Mouse (Mus musculus): ENCODE data around the gene Kdelr1. TPM values are rescaled to one million over a fixed set of nuclear protein-coding genes. Genes with fewer than 3 reads are reported as not detected.
"Not testable (repeated sequence)": the region's sequence is repeated elsewhere in the genome, so short reads cannot be mapped to it uniquely, and the experiment has no call there.

Kdelr1 gene
- total and polyA plus RNA-seq, 2 experiments from 2014 or later, result 50.2 to 196 TPM

GRCm38 (mm10) chr7:45869107-45869670 lies 3.4 kb upstream of the Kdelr1 start:
- Histone ChIP-seq H3K4me1 (ENCODE audit: insufficient read depth, low read length) (peaks cover 27% of the 10 kb centered on the region), H3K9me3 (ENCODE audit: low read length) (no peaks in the 10 kb centered on the region), H3K27me3 (ENCODE audit: insufficient read depth, low read length) (no peaks in the 10 kb centered on the region), H3K27ac (peak overlapping the region; percentile 78; the same call in 1 of the 2 replicates), H3K4me3 (ENCODE audit: low read length) (peak overlapping the region; percentile 72), H3K9ac (replicated peaks; ENCODE audit: low read length) (peak overlapping the region; percentile 78), H3K36me3 (ENCODE audit: insufficient read depth, low read length) (no peaks in the 10 kb centered on the region), H3K4me2 (ENCODE audit: low read depth, low read length) (peak overlapping the region; percentile 77)
- no peak for TF ChIP-seq CTCF (IDR thresholded peaks at IDR 0.05; ENCODE audit: low read depth)
- DNase-seq (ENCODE audit: low spot score) (peak; percentile 53), ATAC-seq (no peak)
- WGBS, result 10% methylated on average over 8 of the region's 8 CpGs

- peak overlapping the region; percentile 78 for H3K9ac ChIP-seq (replicated peaks; ENCODE audit: low read length)
- peak overlapping the region; percentile 72 for H3K4me3 ChIP-seq (ENCODE audit: low read length)
- ATAC-seq, result no peak
- H3K9me3 ChIP-seq (ENCODE audit: low read length), result no peaks in the 10 kb centered on the region
- H3K36me3 ChIP-seq (ENCODE audit: insufficient read depth, low read length), result no peaks in the 10 kb centered on the region
- H3K27ac ChIP-seq, result peak overlapping the region; percentile 78; the same call in 1 of the 2 replicates
- H3K4me2 ChIP-seq (ENCODE audit: low read depth, low read length), result peak overlapping the region; percentile 77
- no peaks in the 10 kb centered on the region for H3K27me3 ChIP-seq (ENCODE audit: insufficient read depth, low read length)
- TF ChIP-seq CTCF (IDR thresholded peaks at IDR 0.05; ENCODE audit: low read depth), result no peak
- 5% methylated on average over 14 of the region's 14 CpGs for WGBS
- peak; percentile 16 for DNase-seq (ENCODE audit: low spot score)
- peaks cover 27% of the 10 kb centered on the region for H3K4me1 ChIP-seq (ENCODE audit: insufficient read depth, low read length)
Observed at GRCm38 (mm10) chr7:45869787-45870186, 2.8 kb upstream of the Kdelr1 start.

- peak overlapping the region; percentile 77 for H3K4me2 ChIP-seq (ENCODE audit: low read depth, low read length)
- peak overlapping the region; percentile 78 for H3K9ac ChIP-seq (replicated peaks; ENCODE audit: low read length)
- H3K4me1 ChIP-seq (ENCODE audit: insufficient read depth, low read length), result peaks cover 27% of the 10 kb centered on the region
- H3K9me3 ChIP-seq (ENCODE audit: low read length), result no peaks in the 10 kb centered on the region
- peak overlapping the region; percentile 72 for H3K4me3 ChIP-seq (ENCODE audit: low read length)
- TF ChIP-seq CTCF (IDR thresholded peaks at IDR 0.05; ENCODE audit: low read depth), result no peak
- ATAC-seq (no peak), DNase-seq (ENCODE audit: low spot score) (peak; percentile 52)
- H3K27ac ChIP-seq, result peak overlapping the region; percentile 78
- H3K27me3 ChIP-seq (ENCODE audit: insufficient read depth, low read length), result no peaks in the 10 kb centered on the region
- H3K36me3 ChIP-seq (ENCODE audit: insufficient read depth, low read length), result no peaks in the 10 kb centered on the region; the same call in 1 of the 2 replicates
- under 1% methylated on average over 29 of the region's 30 CpGs for WGBS
Observed at GRCm38 (mm10) chr7:45870282-45871058, 2.1 kb upstream of the Kdelr1 start.

GRCm38 (mm10) chr7:45873061-45873947 lies 732 bp downstream of the Kdelr1 start:
- peak overlapping the region; percentile 82 for H3K4me2 ChIP-seq (ENCODE audit: low read depth, low read length)
- H3K9me3 ChIP-seq (ENCODE audit: low read length), result no peaks in the 10 kb centered on the region
- 2% methylated on average over 28 of the region's 28 CpGs for WGBS
- H3K4me1 ChIP-seq (ENCODE audit: insufficient read depth, low read length), result peaks cover 16% of the 10 kb centered on the region
- H3K9ac ChIP-seq (replicated peaks; ENCODE audit: low read length), result peak overlapping the region; percentile 86
- H3K4me3 ChIP-seq (ENCODE audit: low read length), result peak overlapping the region; percentile 84
- no peaks in the 10 kb centered on the region for H3K27me3 ChIP-seq (ENCODE audit: insufficient read depth, low read length)
- peaks cover 19% of the 10 kb centered on the region for H3K36me3 ChIP-seq (ENCODE audit: insufficient read depth, low read length)
- peak overlapping the region; percentile 87 for H3K27ac ChIP-seq
- ATAC-seq (peak; percentile 10), DNase-seq (ENCODE audit: low spot score) (peak; percentile 69)
- peak; percentile 48 for TF ChIP-seq CTCF (IDR thresholded peaks at IDR 0.05; ENCODE audit: low read depth)

GRCm38 (mm10) chr7:45876895-45877294 lies 4.3 kb downstream of the Kdelr1 start:
- Histone ChIP-seq H3K36me3 (ENCODE audit: insufficient read depth, low read length) (peaks cover 39% of the 10 kb centered on the region), H3K4me1 (ENCODE audit: insufficient read depth, low read length) (peaks cover 6% of the 10 kb centered on the region), H3K27me3 (ENCODE audit: insufficient read depth, low read length) (no peaks in the 10 kb centered on the region), H3K4me3 (ENCODE audit: low read length) (no peak overlapping the region), H3K4me2 (ENCODE audit: low read depth, low read length) (no peak overlapping the region), H3K9ac (replicated peaks; ENCODE audit: low read length) (no peak overlapping the region), H3K27ac (no peak overlapping the region), H3K9me3 (ENCODE audit: low read length) (no peaks in the 10 kb centered on the region)
- DNase-seq (ENCODE audit: low spot score) (no peak), ATAC-seq (no peak)
- TF ChIP-seq CTCF (IDR thresholded peaks at IDR 0.05; ENCODE audit: low read depth), result no peak
- WGBS, result 96% methylated on average over 7 of the region's 7 CpGs

- H3K4me2 ChIP-seq (ENCODE audit: low read depth, low read length); ATAC-seq; H3K4me3 ChIP-seq (ENCODE audit: low read length); H3K9me3 ChIP-seq (ENCODE audit: low read length); H3K27ac ChIP-seq; DNase-seq (ENCODE audit: low spot score); H3K27me3 ChIP-seq (ENCODE audit: insufficient read depth, low read length); H3K4me1 ChIP-seq (ENCODE audit: insufficient read depth, low read length); H3K9ac ChIP-seq (replicated peaks; ENCODE audit: low read length): not testable (repeated sequence)
- peaks cover 53% of the 10 kb centered on the region for H3K36me3 ChIP-seq (ENCODE audit: insufficient read depth, low read length)
- WGBS, result 94% methylated on average over 1 of the region's 1 CpGs
Observed at GRCm38 (mm10) chr7:45878278-45878677, 5.7 kb downstream of the Kdelr1 start, which contains the start of gene Grin2d. Gene Grin2d (minus strand): TSS chr7:45878378.
